Mouse (Mus musculus) liver, adult 2 months (tissue): ENCODE data around the gene Gtf3c6.

Source experiments
- CTCF ChIP-seq: fragments of 200-500 bp; IDR thresholded peaks from 2 replicates; pipeline ENCODE4 v1.5.1; 2011; ENCODE audit warnings: low read depth, low read length, control low read depth
- POLR2A ChIP-seq: fragments of 200-500 bp; IDR thresholded peaks from 2 replicates; pipeline ENCODE4 v1.6.1; 2011; ENCODE audit warnings: low read length, control low read depth; ENCODE audit not compliant: insufficient read depth; ENCODE audit errors: extremely low read depth

- TF ChIP-seq POLR2A (no peak), CTCF (no peak)
These were observed 24.7 kb downstream of the Gtf3c6 start for GRCm38 (mm10) chr10:40233241-40233640.
